ENCODE assay signal across 9 mouse cellular contexts in the genomic region with DNA sequence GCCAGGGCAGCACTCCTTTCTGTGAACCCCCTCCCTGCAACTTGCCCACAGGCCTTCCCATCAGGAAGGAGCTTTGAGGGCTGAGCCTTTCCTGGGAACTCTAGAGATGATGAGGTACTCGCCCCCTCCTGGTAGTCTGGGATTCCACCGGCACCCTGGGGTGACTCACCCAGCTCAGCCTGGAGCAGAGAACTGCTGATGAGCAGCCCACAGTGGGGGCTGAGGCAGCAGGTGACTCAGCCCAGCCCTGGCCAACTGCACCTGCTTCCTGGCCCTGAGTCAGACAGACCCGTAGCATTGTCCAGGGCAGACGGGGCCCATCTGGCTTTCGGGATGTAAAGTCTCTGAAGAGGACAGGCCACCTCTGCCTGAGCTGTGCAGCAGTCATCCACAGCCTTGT. TPM values are rescaled to one million over a fixed set of nuclear protein-coding genes. Genes with fewer than 3 reads are reported as not detected.
DNase-seq lines count a peak whose midpoint lies in the region; TF ChIP-seq lines count a peak whose summit lies in the region.
"Had no signal": no experiment of that assay in that cellular context is flagged by ENCODE, and none has a peak within 500 bp of the region (broad histone marks: within the 10 kb centered on the region; RNA-seq: fewer than 3 reads in every experiment).

No protein-coding gene starts in this region.

- peak; percentile 16 to 43 for DNase-seq in layer of hippocampus, adult 18-20 months (ENCODE audit: low spot score in 2 of 2)
- DNase-seq in layer of hippocampus, postnatal 25 days (ENCODE audit: extremely low spot score in 1 of 2, low spot score in 1 of 2) = no peak
- peak; percentile 58 to 61 for DNase-seq in adrenal gland, postnatal 36 days
- DNase-seq in left cerebral cortex, postnatal 25 days (ENCODE audit: low spot score in 2 of 2) = peak; percentile 29 to 78
- DNase-seq in embryonic facial prominence, embryonic 10.5 days (ENCODE audit: low spot score) = no peak
- DNase-seq in B cell, adult 2 months = no peak
- no peak for DNase-seq in cerebellum, adult 11-12 months

- no peaks in the 10 kb centered on the region for H3K79me3 ChIP-seq in C2C12 (ENCODE audit: low read depth)

- H3K27ac ChIP-seq in embryonic facial prominence, embryonic 10.5 days (replicated peaks) = no peak overlapping the region

- no peaks in the 10 kb centered on the region for H3K79me2 ChIP-seq in C2C12 (ENCODE audit: control insufficient read depth, insufficient read depth)

- intact Hi-C loops in left cerebral cortex, postnatal 25 days (cut with DNase I) = no loop called here

- WGBS in embryonic facial prominence, embryonic 10.5 days = 61% methylated on average over 5 of the region's 5 CpGs

- no peak overlapping the region for H3ac ChIP-seq in C2C12 (ENCODE audit: control insufficient read depth, insufficient read length, low read depth)

- H3K4me1 ChIP-seq in embryonic facial prominence, embryonic 10.5 days = peaks cover 10% of the 10 kb centered on the region

- no peak overlapping the region for H3K4me3 ChIP-seq in C2C12 (ENCODE audit: insufficient read depth, poor library complexity, severe bottlenecking)
- no peak overlapping the region for H3K4me3 ChIP-seq in embryonic facial prominence, embryonic 10.5 days

- no peak for TF ChIP-seq CTCF in C2C12 (IDR thresholded peaks at IDR 0.05; ENCODE audit: control insufficient read depth, insufficient read depth, insufficient read length)

- H3K36me3 ChIP-seq in C2C12 (ENCODE audit: control insufficient read depth, insufficient read depth) = no peaks in the 10 kb centered on the region
- H3K36me3 ChIP-seq in embryonic facial prominence, embryonic 10.5 days (replicated peaks) = no peaks in the 10 kb centered on the region

- 0 out of 2 replicates have a peak, but pooled peaks cover 6% of the 10 kb centered on the region for H3K9me3 ChIP-seq in embryonic facial prominence, embryonic 10.5 days

- no peaks in the 10 kb centered on the region for H3K27me3 ChIP-seq in C2C12 (ENCODE audit: control insufficient read depth, insufficient read depth, insufficient read length)
- peaks cover 25% of the 10 kb centered on the region for H3K27me3 ChIP-seq in embryonic facial prominence, embryonic 10.5 days (replicated peaks; ENCODE audit: low read depth, poor library complexity, severe bottlenecking)

TF ChIP-seq in C2C12, 6 proteins besides CTCF, POLR2A, EP300 and RAD21:
- TF ChIP-seq MYOD1 (IDR thresholded peaks at IDR 0.05; ENCODE audit: control insufficient read depth, insufficient read length, low read depth) (peak; percentile 95), MYOG (IDR thresholded peaks at IDR 0.05; ENCODE audit: control insufficient read depth, extremely low read depth, insufficient read length) (no peak)
TF ChIP-seq in C2C12: peak in this region for 1.

RNA-seq across cellular contexts. Expression of a gene that starts 4.9 kb away (rescaled TPM):
- 1 to 10 TPM in 1 of 2 experiments, under 1 TPM in 1; 0.69 to 1.2 TPM for total RNA-seq in layer of hippocampus, adult 18-20 months (2021)
- 1 to 10 TPM; 2.6 to 2.7 TPM for total RNA-seq in layer of hippocampus, postnatal 25 days (2021)
- not detected for polyA plus RNA-seq in C2C12 (2012; fragmentation: generic; extraction: Trizol)
- 10 to 100 TPM; 36.3 to 93.3 TPM for total RNA-seq in adrenal gland, postnatal 36 days (2021)
- total RNA-seq in left cerebral cortex, postnatal 25 days (2021) = 1 to 10 TPM in 1 of 2 experiments, under 1 TPM in 1; 0.98 to 1.4 TPM
- polyA plus RNA-seq in embryonic facial prominence, embryonic 10.5 days (2016; fragmentation: Nextera tagmentation; extraction: Ambion mirVana) = 1.1 and 1.2 TPM in 2 replicates
- total RNA-seq: granulocyte monocyte progenitor cell, adult 5-6 weeks had no signal

RNA-seq across cellular contexts. Expression of a gene that starts 30.6 kb away (rescaled TPM):
- under 1 TPM; 0.12 to 0.48 TPM for total RNA-seq in layer of hippocampus, adult 18-20 months (2021)
- under 1 TPM; 0.25 to 0.59 TPM for total RNA-seq in layer of hippocampus, postnatal 25 days (2021)
- polyA plus RNA-seq in C2C12 (2012; fragmentation: generic; extraction: Trizol) = 0.39 TPM
- under 1 TPM; 0.73 to 0.92 TPM for total RNA-seq in adrenal gland, postnatal 36 days (2021)
- under 1 TPM; 0.27 to 0.44 TPM for total RNA-seq in left cerebral cortex, postnatal 25 days (2021)
- polyA plus RNA-seq in embryonic facial prominence, embryonic 10.5 days (2016; fragmentation: Nextera tagmentation; extraction: Ambion mirVana) = 0.30 and 0.49 TPM in 2 replicates

Comparison
In these comparisons a context has a peak if more than half of its experiments do, and no peak if none do; other contexts are left out.
1. DNase-seq: peak in layer of hippocampus, adult 18-20 months (2 of 2), adrenal gland, postnatal 36 days (2 of 2) and left cerebral cortex, postnatal 25 days (2 of 2); none in layer of hippocampus, postnatal 25 days (0 of 2), embryonic facial prominence, embryonic 10.5 days (single experiment), B cell, adult 2 months (0 of 2) and cerebellum, adult 11-12 months (single experiment).
2. RNA of a gene that starts 4.9 kb away (total RNA-seq): 36.3 to 93.3 TPM in adrenal gland, postnatal 36 days; 2.6 to 2.7 TPM in layer of hippocampus, postnatal 25 days, 0.98 to 1.4 TPM in left cerebral cortex, postnatal 25 days and 0.69 to 1.2 TPM in layer of hippocampus, adult 18-20 months; every median in the first group is over 4 times any median in the second.